ENCODE assay signal across 9 mouse cellular contexts in the genomic region with DNA sequence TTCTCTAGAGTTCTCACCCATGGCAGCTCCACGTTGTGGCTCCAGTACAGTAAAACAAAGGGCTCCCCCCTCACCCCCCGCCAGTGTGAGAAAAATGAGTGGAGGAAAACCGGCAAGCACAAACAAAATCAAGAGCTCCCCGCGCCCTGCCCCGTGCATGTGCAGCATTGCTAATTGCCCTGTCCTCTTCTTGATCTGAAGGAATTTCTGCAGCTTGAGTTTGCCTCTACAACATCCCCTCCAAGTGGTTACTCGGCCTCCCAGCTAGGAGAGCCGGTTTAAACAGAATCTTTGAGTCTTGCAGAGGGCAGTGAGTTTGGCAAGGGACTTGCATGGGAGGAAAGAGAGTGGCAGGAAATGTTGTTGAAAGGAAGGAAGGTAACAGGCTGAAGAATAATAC. TPM values are rescaled to one million over a fixed set of nuclear protein-coding genes. Genes with fewer than 3 reads are reported as not detected.
DNase-seq lines count a peak whose midpoint lies in the region; ATAC-seq lines count a peak whose summit lies in the region.
"Had no signal": no experiment of that assay in that cellular context is flagged by ENCODE, and none has a peak within 500 bp of the region (broad histone marks: within the 10 kb centered on the region; RNA-seq: fewer than 3 reads in every experiment).

No protein-coding gene starts in this region.

- H3K27ac ChIP-seq in embryonic facial prominence, embryonic 11.5 days (replicated peaks; ENCODE audit: low read depth, low read length), result no peak overlapping the region
- 0 out of 2 replicates have a peak overlapping the region, but pooled peaks have one; percentile 57 for H3K27ac ChIP-seq in stomach, embryonic 15.5 days
- H3K27ac ChIP-seq: liver, embryonic 15.5 days had no signal

- DNase-seq in right cerebral cortex, postnatal 4 days, result peak; percentile 28
- no peak for DNase-seq in right cerebral cortex, postnatal 14 days
- peak; percentile 53 for DNase-seq in embryonic facial prominence, embryonic 11.5 days (ENCODE audit: low spot score)
- peak; percentile 24 to 42 for DNase-seq in heart, postnatal 36 days
- peak; percentile 53 to 72 for DNase-seq in kidney, postnatal 4 days
- no peak for DNase-seq in right cerebral cortex, adult 2 months (ENCODE audit: low spot score in 2 of 2)

- H3K9me3 ChIP-seq in embryonic facial prominence, embryonic 11.5 days (replicated peaks; ENCODE audit: control insufficient read depth, low read length), result no peaks in the 10 kb centered on the region
- H3K9me3 ChIP-seq in stomach, embryonic 15.5 days, result no peaks in the 10 kb centered on the region
- H3K9me3 ChIP-seq: liver, embryonic 15.5 days had no signal

- peaks cover 3% of the 10 kb centered on the region; the same call in 1 of the 2 replicates for H3K27me3 ChIP-seq in embryonic facial prominence, embryonic 11.5 days (ENCODE audit: control insufficient read depth, insufficient read depth, low read length)
- no peaks in the 10 kb centered on the region for H3K27me3 ChIP-seq in stomach, embryonic 15.5 days (replicated peaks)

- no peak overlapping the region; the same call in 1 of the 2 replicates for H3K9ac ChIP-seq in embryonic facial prominence, embryonic 11.5 days (replicated peaks; ENCODE audit: low read length)
- H3K9ac ChIP-seq in stomach, embryonic 15.5 days, result no peak overlapping the region
- H3K9ac ChIP-seq: liver, embryonic 15.5 days had no signal

- H3K36me3 ChIP-seq in embryonic facial prominence, embryonic 11.5 days (replicated peaks; ENCODE audit: control insufficient read depth, insufficient read depth, low read depth, low read length), result no peaks in the 10 kb centered on the region
- no peaks in the 10 kb centered on the region for H3K36me3 ChIP-seq in stomach, embryonic 15.5 days
- H3K36me3 ChIP-seq: liver, embryonic 15.5 days had no signal

- H3K4me3 ChIP-seq in embryonic facial prominence, embryonic 11.5 days (ENCODE audit: low read depth, low read length), result no peak overlapping the region
- no peak overlapping the region for H3K4me3 ChIP-seq in stomach, embryonic 15.5 days (replicated peaks)
- H3K4me3 ChIP-seq: liver, embryonic 15.5 days had no signal

- H3K4me2 ChIP-seq in embryonic facial prominence, embryonic 11.5 days (ENCODE audit: low read depth, low read length), result no peak overlapping the region
- no peak overlapping the region for H3K4me2 ChIP-seq in stomach, embryonic 15.5 days
- H3K4me2 ChIP-seq: liver, embryonic 15.5 days had no signal

- intact Hi-C loops in heart, postnatal 36 days (cut with DNase I), result loop anchor here (10.0 kb wide), 1 partner anchor 318 kb away; no protein-coding TSS in a partner anchor

- no peaks in the 10 kb centered on the region for H3K4me1 ChIP-seq in embryonic facial prominence, embryonic 11.5 days (ENCODE audit: control insufficient read depth, insufficient read depth, low read length)
- no peaks in the 10 kb centered on the region for H3K4me1 ChIP-seq in stomach, embryonic 15.5 days

- WGBS in embryonic facial prominence, embryonic 11.5 days, result 29% methylated on average over 8 of the region's 8 CpGs
- WGBS in stomach, embryonic 15.5 days, result 16% methylated on average over 8 of the region's 8 CpGs

- ATAC-seq in embryonic facial prominence, embryonic 11.5 days (replicated peaks; ENCODE audit: insufficient number of reproducible peaks, low FRiP score, low TSS enrichment, low read depth), result peak; percentile 66
- ATAC-seq in stomach, embryonic 15.5 days (ENCODE audit: insufficient read depth, low FRiP score, low read depth), result no peak; the same call in 1 of the 2 replicates

RNA-seq across cellular contexts. Expression of gene Tmsb4x, which starts 3.6 kb away (rescaled TPM):
- polyA plus RNA-seq in embryonic facial prominence, embryonic 11.5 days (2014; fragmentation: Nextera tagmentation; extraction: Ambion mirVana), result 3,139 and 3,175 TPM in 2 replicates
- 100 to 1,000 TPM; 474 to 506 TPM for total RNA-seq in heart, postnatal 36 days (2021)
- 4,879 and 5,002 TPM in 2 replicates for polyA plus RNA-seq in stomach, embryonic 15.5 days (2015; fragmentation: Nextera tagmentation; extraction: Ambion mirVana)

RNA-seq across cellular contexts. Expression of gene Tlr8, which starts 51.4 kb away (rescaled TPM):
- 0.07 TPM in 1 of 2 replicates, not detected in the other for polyA plus RNA-seq in embryonic facial prominence, embryonic 11.5 days (2014; fragmentation: Nextera tagmentation; extraction: Ambion mirVana)
- total RNA-seq in heart, postnatal 36 days (2021), result 1 to 10 TPM; 1.4 to 3.0 TPM
- 0.37 and 0.55 TPM in 2 replicates for polyA plus RNA-seq in stomach, embryonic 15.5 days (2015; fragmentation: Nextera tagmentation; extraction: Ambion mirVana)
- polyA plus RNA-seq: cerebellum, adult 2 months had no signal

Comparison
In these comparisons a context has a peak if more than half of its experiments do, and no peak if none do; other contexts are left out.
1. DNase-seq: peak in right cerebral cortex, postnatal 4 days (single experiment), embryonic facial prominence, embryonic 11.5 days (single experiment), heart, postnatal 36 days (2 of 2) and kidney, postnatal 4 days (2 of 2); none in right cerebral cortex, postnatal 14 days (single experiment) and right cerebral cortex, adult 2 months (0 of 2).